Mouse (Mus musculus) gonadal fat pad, adult 2 months (tissue): ENCODE results near the gene Ankrd34b. TPM values are rescaled to one million over a fixed set of nuclear protein-coding genes. Genes with fewer than 3 reads are reported as not detected.
A peak's percentile ranks its signal among the peaks of the same experiment; 100 is the strongest.

ENCODE experiments used
- DNase-seq: peaks from one replicate; pipeline ENCODE4 v3.0.0-alpha.2; 2012; ENCODE audit warnings: low read depth
- polyA plus RNA-seq: library from polyadenylated mRNA; depleted of rRNA; stranded (reverse); fragments of >200 nt; gene quantifications from 2 replicates; pipeline ENCODE4 v1.2.3, GENCODE M21; 2012; rRNA removed

Gene Ankrd34b
- 0.16 and 0.22 TPM in 2 replicates for polyA plus RNA-seq

GRCm38 (mm10) chr13:92425758-92426264, at the start of gene Ankrd34b:
Ankrd34b (plus strand) TSS chr13:92425896.
- no peak for DNase-seq

DNA sequence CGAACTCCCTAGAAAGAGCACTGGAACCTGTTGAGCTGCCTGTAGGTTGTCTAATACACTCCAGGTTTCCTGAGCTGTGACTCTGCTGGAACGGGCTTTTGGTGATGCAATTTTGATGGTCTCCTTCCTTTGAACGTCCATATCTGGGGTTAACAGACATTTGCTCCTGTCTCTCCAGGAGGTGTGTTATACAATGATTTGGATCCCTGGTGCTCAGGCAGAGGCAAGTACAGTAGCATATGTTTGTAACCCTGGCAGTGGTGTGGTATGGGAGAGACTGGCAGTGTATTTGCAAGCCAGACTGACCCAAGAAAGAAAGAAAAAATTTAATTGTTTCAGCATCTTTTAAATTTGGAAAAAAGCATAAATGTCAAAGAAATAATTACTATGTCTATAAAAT, 38.3 kb upstream of the Ankrd34b start:
- no peak for DNase-seq

DNA sequence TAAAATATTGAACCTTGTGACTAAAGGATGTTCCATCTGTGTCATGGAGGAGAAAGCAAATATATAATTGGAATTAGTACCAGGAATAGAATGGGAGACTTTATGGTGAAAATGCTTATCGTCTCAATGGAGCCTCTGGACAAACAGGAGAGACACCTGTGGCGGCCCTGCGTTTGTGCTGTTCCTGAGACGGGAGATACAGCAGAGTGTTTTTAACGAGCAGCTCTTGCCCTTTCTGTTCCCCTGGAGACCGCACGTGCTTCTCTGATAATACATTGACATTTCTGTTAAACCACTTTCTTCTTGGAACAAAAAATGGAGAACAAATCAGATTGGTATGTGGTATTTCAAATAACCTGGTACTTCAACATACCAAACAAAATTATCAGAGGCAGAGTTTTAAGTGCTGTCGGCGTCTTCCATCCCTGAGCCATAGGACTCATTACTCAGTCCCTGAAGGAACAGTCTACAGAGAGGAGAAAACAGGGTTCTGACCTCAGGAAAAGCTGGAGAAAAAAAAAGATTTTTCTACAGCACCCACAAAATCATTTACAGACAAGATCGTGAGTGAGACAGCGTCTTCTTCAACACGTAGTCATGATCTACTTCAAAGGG, 32.5 kb upstream of the Ankrd34b start:
- no peak for DNase-seq

DNA sequence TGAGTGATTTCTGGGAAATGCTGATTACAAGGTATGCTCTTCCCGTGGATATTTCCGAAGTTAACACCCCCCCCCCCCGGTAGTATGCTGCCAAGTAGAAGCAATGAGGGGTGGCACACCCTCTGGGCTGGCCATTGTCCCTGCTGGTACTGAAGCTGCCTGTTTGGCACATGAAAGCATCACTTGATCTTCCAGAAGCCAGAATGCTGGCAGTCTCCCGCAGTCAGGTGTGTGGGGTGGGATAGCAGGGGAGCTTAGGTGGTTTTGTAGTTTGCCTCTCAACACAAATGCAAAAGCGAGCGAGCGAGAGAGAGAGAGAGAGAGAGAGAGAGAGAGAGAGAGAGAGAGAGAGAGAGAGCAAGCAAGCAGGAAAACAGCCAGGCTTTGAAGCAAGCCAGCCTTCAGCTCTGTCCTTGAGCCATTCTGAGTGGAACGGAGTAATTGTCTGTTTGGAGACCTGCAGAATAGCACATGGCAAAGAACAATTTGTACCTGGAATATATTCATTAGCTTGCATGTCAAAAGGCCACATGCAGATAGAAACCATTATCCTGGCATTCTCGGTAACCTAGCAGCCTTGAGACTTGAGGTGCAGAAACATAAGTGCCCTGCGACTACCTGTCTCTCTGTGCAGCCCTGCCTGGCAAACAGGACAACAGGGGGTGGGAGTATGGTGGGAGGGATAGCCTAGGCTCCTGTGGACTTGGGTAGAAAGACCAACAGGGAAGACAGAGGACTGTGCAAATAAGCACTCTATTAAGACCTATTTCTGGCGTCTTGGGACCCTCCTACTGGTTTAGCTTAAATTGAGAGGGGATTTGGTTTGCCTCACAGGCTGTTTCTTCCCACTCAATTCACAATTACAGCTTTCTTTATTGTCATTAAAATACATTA, 27.0 kb upstream of the Ankrd34b start:
- DNase-seq = no peak

GRCm38 (mm10) chr13:92402063-92402462, 23.6 kb upstream of the Ankrd34b start:
- no peak for DNase-seq

DNA sequence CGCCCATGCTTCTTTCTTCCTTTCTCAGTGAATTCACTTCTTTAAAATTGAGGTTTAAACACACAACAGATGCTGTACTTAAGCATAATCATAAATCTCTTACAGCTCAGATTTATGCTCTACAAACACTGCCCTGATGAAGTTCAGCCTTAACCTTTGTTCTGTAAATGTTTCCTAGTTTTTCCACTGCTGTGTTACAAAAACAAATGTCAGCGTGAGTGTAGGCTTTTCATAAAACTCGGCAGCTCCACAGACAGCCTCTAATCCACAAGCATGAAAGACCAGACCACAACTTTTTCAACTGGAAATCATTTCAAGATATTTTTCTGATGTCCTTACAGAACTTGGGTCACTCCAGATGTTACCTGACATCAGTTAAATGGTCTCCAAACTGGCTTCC, 22.2 kb upstream of the Ankrd34b start:
- no peak for DNase-seq

GRCm38 (mm10) chr13:92410486-92410885, 15.2 kb upstream of the Ankrd34b start:
- no peak for DNase-seq

- DNase-seq = no peak
Observed at GRCm38 (mm10) chr13:92419630-92420029, 6.1 kb upstream of the Ankrd34b start.

- DNase-seq = no peak
Observed at GRCm38 (mm10) chr13:92423711-92424110, 2.0 kb upstream of the Ankrd34b start.

GRCm38 (mm10) chr13:92426294-92427051, 777 bp downstream of the Ankrd34b start:
- no peak for DNase-seq

GRCm38 (mm10) chr13:92427351-92427855, 1.7 kb downstream of the Ankrd34b start:
- no peak for DNase-seq

DNA sequence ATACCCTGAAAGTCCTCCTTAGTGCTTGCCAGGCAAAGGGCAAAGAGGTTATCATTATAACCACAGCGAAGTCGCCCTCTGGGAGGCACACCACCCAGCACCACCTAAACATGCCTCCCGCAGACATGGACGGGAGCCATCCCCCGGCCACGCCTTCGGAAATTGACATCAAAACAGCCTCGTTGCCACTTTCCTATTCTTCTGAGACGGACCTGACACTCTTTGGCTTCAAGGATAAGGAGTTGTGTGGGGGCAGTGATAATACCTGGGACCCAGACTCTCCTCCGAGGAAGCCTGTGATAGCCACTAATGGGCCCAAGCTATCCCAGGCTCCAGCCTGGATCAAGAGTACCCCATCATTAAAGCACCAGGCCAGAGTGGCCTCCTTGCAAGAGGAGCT, 13.0 kb downstream of the Ankrd34b start:
- DNase-seq = no peak

DNA sequence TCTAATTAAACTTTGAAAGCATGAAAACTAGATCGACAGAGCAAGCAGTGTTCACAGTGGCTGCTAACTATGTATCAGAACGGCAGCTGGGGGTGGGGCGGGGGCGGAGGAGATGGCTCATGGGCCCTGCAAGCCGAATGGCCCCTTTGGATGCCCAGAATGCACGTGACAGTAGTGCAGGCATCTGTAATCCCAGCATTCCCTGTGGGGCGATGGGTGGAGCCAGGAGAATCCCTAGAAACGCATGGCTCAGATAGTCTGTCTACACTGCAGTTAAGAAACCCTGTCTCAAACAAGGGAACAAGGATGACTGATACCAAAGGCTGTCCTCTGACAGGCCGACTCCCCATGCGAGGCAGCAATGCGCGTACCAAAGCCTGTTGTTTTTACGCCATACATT, 14.6 kb downstream of the Ankrd34b start:
- DNase-seq = no peak

DNA sequence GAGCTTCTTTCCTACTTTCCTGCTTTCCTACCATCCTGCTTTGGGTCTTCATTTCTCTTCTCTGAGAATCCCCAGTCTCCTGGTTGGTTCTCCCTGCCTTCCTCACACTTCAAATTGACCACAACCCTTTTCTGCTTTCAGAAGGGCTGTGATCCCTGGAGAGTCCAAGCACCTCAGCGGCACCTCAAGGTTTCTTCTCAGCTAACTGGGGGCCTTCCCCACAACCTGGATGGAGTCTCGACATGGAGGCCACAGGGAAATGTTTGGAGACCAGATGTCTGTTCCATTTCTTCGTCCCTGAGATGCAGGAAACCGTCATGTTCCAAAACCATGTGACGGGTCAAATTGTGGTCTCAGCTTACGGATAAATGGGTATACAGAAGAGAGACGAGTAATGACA, 21.2 kb downstream of the Ankrd34b start:
- no peak for DNase-seq

- DNase-seq = no peak
Observed at GRCm38 (mm10) chr13:92464698-92465097, 39.0 kb downstream of the Ankrd34b start.

GRCm38 (mm10) chr13:92467891-92468290, 42.2 kb downstream of the Ankrd34b start:
- DNase-seq = no peak

DNA sequence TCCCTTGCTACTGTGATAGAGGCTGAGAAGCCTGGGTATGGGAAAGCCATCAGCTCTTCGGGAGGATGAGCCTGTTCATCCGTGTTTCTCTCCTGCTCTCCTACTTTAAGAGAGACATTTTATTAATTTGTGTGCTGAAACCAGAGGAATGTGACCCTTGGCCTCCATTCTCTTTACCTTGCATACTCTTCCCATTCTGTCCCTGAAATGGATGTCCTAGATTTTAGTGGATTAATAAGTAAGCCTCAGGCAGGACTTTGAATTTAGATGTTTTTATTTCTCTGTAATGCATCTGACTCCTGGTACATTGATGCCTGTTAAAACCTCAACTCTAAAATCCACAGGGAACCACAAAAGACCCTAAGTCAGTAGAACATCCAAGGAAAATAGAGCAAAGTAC, 43.7 kb downstream of the Ankrd34b start:
- no peak for DNase-seq

DNA sequence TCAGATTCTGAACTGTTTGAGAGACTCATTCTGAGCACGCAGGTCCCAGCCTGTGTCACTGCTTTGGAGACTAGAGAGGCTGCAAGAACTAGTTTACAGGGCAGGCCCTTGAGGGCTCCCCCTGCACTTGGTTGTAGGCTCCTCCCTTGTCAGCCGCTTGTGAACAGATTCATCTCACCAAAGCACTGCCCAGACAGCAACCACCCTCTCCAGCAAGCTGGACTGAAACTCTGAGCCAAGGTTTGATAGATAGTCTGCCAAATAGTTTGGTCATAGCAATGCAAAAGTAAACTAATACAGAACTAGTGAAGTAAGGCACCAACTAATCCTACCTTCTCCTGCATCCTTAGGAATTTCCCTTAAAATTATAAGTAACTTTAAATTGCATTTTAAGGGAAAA, 44.5 kb downstream of the Ankrd34b start:
- DNase-seq = no peak

GRCm38 (mm10) chr13:92483348-92483747, 57.7 kb downstream of the Ankrd34b start:
- DNase-seq = peak; percentile 5

- peak; percentile 42 for DNase-seq
Observed at GRCm38 (mm10) chr13:92483852-92484463, 58.3 kb downstream of the Ankrd34b start, which contains the start of gene Fam151b. Fam151b (minus strand) TSS chr13:92484015.

GRCm38 (mm10) chr13:92490817-92491216, 65.1 kb downstream of the Ankrd34b start:
- no peak for DNase-seq
